Mouse (Mus musculus) urinary bladder, postnatal 10 days (tissue): Measurements from ENCODE around the gene Cdh5.

Source experiments
- DNase-seq: peaks from one replicate; pipeline ENCODE4 v3.0.0; 2022; ENCODE audit warnings: low spot score

Gene Cdh5

DNA sequence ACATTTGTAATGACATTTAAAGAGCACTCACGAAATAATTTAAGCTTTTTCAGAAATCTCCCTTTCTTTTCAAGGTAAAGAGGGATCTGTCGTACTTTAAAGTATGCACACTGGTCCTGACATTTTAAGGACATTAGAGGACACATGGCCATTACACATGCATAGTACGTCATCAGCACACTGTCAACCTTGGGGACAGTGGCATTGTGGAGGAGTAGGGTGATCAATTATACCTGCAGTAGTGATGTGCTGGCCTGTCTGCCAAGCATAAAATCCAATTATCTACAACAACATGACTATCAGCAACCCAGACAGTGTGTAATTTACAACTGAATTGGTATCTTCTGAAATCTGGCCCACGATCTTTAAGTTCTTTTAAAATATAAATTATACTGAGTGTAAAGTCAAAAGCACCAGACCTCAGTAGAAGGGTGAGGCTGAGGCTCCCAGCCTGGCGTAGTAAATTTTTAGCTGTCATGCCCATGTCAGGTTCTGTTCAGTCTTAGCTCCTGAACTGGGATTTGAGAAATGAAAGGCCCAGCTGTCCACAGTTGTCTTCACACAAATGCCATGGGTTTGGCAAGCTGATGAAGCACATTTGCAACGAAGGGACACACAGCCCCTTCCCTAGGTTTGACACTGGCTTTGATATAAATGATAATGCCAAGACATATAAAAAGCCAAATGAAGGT, 89.5 kb downstream of the Cdh5 start:
- no peak for DNase-seq

DNA sequence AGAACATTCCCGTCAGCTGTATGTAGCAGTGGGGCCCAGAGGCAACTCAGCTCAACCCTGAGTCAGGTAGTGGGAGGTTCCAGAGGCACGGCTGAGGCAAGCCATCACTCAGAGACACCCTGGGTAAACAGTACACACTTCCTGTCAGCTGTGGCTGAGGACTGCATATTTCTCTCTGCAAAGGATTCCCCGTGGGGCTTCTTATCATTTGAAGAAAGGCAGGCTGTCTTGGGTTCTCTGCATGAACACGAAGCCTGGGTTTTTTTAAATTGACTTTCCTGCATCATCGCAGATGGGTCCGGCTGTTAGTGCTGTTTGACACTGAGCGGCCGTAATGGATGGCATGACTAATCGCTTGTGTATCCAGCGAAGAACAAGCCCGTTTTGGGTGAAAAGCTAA, 90.1 kb downstream of the Cdh5 start:
- no peak for DNase-seq
